Mouse (Mus musculus): Measurements from ENCODE around the gene Hcfc1. TPM values are rescaled to one million over a fixed set of nuclear protein-coding genes. Genes with fewer than 3 reads are reported as not detected.

Hcfc1 gene
- polyA plus RNA-seq (2016; fragmentation: Nextera tagmentation; extraction: Ambion mirVana): 87.7 and 88.4 TPM in 2 replicates

DNA sequence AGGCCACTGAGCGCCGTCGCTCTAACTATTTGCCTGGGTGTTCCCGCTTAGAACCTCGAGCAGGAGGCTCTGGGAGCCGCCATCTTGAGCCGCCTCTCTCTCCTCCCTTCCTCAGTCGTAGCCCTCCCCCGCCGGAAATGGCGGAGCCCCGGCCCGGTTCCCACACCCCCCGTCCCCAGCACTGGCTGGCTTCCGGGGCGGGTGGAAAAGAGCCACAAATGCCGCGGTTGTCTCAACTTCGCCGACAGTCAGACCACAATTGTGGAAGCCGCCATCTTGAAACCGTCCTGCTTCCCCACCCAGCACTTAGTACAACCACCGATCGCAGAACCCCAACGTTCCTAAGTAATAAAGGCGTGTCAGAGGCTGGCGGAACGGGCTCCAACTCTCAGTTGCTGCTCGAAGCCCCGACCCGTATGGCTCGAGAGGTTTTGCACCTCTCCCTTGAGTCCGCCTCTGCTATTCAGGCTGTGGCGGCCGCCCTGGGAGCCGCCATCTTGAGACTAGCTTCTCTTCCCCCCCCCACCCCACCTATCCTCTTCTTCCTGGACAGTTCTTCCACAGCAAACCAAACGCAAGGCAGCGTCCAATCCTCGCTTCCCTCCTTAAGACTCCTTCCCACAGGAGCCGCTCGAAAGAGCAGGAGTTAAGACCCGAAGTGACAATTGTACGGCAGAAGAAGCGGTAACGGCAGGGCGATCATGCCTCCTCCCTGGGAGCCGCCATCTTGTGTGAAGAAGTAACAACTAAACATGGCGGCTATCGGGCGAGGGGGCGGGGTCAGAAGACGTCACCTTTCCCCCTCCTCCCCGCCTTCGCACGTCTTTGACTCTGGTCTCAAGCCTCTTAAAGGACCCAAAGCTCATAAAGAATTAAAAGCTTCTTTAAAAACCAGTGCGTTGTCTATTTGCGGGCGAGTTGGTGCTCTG is at the start of gene Hcfc1:
Gene Hcfc1, minus strand, starts transcription at position 110 of the 929 bp plus-strand sequence.
- H3K36me3 ChIP-seq: peaks cover 29% of the 10 kb centered on the region
- DNase-seq (ENCODE audit: low spot score): peak; percentile 86

DNA sequence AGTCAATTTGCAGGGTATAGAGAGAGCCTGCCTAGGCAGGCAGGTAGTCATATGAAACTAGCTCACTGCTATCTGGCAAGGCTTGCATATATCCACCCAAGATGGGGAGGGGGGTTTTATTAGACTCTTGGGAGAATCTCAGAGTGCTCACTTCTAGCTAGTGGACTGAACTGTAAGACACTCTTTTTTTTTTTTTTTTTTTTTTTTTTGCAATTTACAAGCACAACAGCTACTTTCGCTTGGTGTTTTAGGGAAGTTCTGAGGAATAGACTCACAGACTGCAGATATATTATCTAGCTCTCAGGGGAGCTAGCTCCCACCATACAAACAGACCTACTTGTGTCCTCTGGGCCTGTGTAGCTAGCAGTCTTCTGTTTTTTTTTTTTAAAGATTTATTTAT is 48.4 kb upstream of the Hcfc1 start:
- H3K27me3 ChIP-seq (ENCODE audit: low read depth, poor library complexity, severe bottlenecking): peaks cover 48% of the 10 kb centered on the region
- H3K27ac ChIP-seq: no peak overlapping the region
- no peak for DNase-seq (ENCODE audit: low spot score)
- no peaks in the 10 kb centered on the region for H3K9me3 ChIP-seq (replicated peaks)
- H3K4me1 ChIP-seq: no peaks in the 10 kb centered on the region
- H3K36me3 ChIP-seq: peaks cover 37% of the 10 kb centered on the region
- 100% methylated on average over 1 of the region's 1 CpGs for WGBS
- H3K4me3 ChIP-seq: no peak overlapping the region

More for the DNA sequence above, at the start of gene Hcfc1:
- peak within 1 kb of the TSS; percentile 95 for H3K27ac ChIP-seq
- WGBS: 12% methylated on average over 58 of the region's 58 CpGs
- H3K27me3 ChIP-seq (ENCODE audit: low read depth, poor library complexity, severe bottlenecking): peaks cover 71% of the 10 kb centered on the region
- H3K4me1 ChIP-seq: peaks cover 10% of the 10 kb centered on the region
- peak within 1 kb of the TSS; percentile 66 for H3K4me3 ChIP-seq
- no peaks in the 10 kb centered on the region for H3K9me3 ChIP-seq (replicated peaks)

DNA sequence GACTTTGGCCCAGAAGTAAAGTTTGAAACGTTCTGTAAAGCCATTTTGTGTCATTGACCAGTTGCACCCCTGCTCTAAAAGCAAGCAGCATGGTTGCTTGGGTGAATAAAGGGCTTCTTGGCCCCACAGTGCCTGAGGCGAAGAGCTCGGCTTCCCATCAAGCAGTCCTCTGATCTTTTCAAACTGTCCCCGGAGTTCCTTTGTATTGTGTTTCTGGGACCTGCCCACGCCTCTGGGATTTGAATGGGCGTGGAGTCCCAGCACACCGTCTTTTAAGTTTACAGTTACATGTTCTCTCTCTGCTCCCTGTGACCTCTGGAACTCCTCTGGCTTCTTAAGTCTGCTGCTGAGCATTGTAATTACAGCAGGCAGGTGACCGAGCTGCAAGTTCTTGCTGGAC is 41.9 kb upstream of the Hcfc1 start:
- H3K27ac ChIP-seq: no peak overlapping the region

DNA sequence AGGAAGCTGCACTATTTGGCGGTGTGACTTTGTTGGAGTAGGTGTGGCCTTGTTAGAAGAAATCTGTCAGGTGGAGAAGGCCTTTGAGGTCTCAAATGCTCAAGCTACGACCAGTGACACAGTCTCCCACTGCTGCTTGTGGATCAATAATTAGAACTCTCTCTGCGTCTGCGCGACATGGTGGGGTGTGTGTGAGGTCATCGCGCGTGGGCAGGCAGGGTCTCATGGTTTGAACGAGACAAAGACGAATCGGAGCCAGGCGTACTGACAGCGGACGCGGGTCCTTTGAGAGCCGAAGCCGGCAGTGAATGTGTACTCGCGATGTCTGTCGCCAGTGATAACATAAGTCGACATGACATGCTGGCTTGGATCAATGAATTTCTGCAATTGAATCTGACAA is 40.2 kb upstream of the Hcfc1 start:
- no peak overlapping the region for H3K27ac ChIP-seq
- peaks cover 12% of the 10 kb centered on the region for H3K27me3 ChIP-seq (ENCODE audit: low read depth, poor library complexity, severe bottlenecking)
- no peaks in the 10 kb centered on the region for H3K36me3 ChIP-seq
- no peak overlapping the region for H3K4me3 ChIP-seq
- DNase-seq (ENCODE audit: low spot score): no peak
- 89% methylated on average over 21 of the region's 21 CpGs for WGBS
- no peaks in the 10 kb centered on the region for H3K9me3 ChIP-seq (replicated peaks)
- H3K4me1 ChIP-seq: no peaks in the 10 kb centered on the region

More for the DNA sequence above, 41.9 kb upstream of the Hcfc1 start:
- peaks cover 14% of the 10 kb centered on the region for H3K27me3 ChIP-seq (ENCODE audit: low read depth, poor library complexity, severe bottlenecking)
- H3K36me3 ChIP-seq: no peaks in the 10 kb centered on the region
- H3K4me1 ChIP-seq: no peaks in the 10 kb centered on the region
- H3K9me3 ChIP-seq (replicated peaks): no peaks in the 10 kb centered on the region
- H3K4me3 ChIP-seq: no peak overlapping the region
- DNase-seq (ENCODE audit: low spot score): no peak
- WGBS: 47% methylated on average over 8 of the region's 8 CpGs

DNA sequence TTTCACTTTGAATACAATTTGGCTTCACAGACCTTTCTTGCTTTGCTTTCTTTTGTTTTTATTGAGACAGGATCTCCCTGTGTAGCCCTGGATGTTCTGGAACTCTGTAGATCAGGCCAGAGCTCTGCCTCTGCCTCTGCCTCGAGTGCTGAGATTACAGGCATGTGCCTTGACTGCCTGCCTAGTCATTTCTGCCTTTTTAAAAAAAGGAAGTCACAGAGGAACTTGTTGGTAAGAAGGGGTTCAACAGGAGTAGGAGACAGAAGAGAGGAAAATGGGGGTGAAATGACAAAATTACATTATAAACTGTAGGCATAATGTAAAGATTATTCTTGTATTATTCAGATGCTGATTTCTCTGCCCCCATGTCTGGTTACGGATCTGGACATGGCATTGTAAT is 37.5 kb upstream of the Hcfc1 start:
- no peak overlapping the region for H3K27ac ChIP-seq
- H3K9me3 ChIP-seq (replicated peaks): no peaks in the 10 kb centered on the region
- 76% methylated on average over 2 of the region's 2 CpGs for WGBS
- no peaks in the 10 kb centered on the region for H3K36me3 ChIP-seq
- H3K4me3 ChIP-seq: no peak overlapping the region
- DNase-seq (ENCODE audit: low spot score): no peak
- H3K27me3 ChIP-seq (ENCODE audit: low read depth, poor library complexity, severe bottlenecking): peaks cover 22% of the 10 kb centered on the region
- peaks cover 8% of the 10 kb centered on the region; the same call in 1 of the 2 replicates for H3K4me1 ChIP-seq

DNA sequence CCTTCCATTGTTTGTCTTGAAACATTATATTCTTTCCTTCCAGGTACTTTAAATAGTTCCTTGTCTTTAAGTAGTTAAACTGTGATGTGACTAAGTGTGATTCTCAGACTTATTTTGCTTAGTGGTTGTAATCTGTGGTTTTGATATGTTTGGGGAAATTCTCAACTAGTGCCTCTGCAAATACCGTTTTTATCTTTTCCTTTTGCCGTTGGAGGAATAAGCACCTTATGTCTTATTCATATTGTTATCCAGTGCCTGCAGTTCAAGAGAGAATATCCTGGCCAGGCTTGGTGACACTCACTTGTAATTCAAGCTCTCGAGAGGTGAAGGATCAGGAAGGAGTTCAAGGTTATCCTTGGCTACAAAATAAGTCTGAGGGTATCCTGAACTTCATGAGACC is 34.9 kb upstream of the Hcfc1 start:
- Histone ChIP-seq H3K27ac (no peak overlapping the region), H3K4me3 (no peak overlapping the region), H3K36me3 (no peaks in the 10 kb centered on the region), H3K9me3 (replicated peaks) (no peaks in the 10 kb centered on the region), H3K4me1 (peaks cover 8% of the 10 kb centered on the region; the same call in 1 of the 2 replicates), H3K27me3 (ENCODE audit: low read depth, poor library complexity, severe bottlenecking) (peaks cover 15% of the 10 kb centered on the region; the same call in 1 of the 2 replicates)
- no peak for DNase-seq (ENCODE audit: low spot score)
- WGBS: 91% methylated on average over 3 of the region's 3 CpGs

DNA sequence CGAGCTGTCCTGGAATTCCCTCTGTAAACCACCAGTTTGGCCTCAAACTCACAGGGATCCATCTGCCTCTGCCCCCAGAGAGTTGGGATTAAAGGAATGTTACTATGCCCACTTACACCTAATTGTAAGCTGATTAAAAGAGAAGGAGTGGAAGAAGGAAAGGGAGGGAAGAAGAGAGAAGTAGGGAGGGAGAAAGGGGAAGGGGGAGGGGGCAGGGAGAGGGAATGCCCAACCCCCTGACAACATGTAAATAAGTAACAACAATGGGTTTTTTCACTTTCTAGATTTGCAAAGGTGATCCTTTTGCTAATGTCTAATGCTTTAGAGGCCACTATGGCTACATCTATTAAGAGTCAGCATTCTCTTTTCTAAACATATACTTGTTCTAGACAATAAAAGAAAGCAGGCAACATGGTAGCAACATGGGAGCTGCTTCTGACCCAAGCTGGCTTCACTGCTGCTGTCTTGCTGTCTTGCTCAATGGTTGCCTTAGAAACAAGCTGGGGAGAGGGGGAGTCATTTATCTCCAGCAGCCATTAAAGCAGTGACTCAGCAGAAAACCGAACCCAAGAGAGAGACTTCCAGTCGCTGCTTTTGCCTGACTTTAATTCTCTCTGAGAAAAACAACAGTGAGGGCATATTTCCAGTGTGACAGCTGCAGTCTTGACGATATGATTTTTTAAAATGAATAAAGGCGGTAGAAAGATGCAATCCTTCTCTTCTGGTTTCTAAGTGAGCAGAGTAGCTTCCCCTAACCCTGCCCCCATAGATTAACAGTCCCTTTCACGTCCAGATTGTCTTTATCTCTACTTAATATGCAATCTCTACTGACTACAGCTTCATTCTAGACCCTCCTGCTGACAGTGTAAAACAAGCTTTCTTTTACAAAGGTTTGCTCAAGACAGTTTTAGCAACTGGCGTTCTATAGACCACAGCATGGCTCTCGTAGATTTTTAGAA is 33.0 kb upstream of the Hcfc1 start:
- Histone ChIP-seq H3K36me3 (no peaks in the 10 kb centered on the region), H3K9me3 (replicated peaks) (no peaks in the 10 kb centered on the region), H3K4me3 (no peak overlapping the region), H3K27me3 (ENCODE audit: low read depth, poor library complexity, severe bottlenecking) (peaks cover 15% of the 10 kb centered on the region; the same call in 1 of the 2 replicates), H3K4me1 (peaks cover 8% of the 10 kb centered on the region; the same call in 1 of the 2 replicates), H3K27ac (0 out of 2 replicates have a peak overlapping the region, but pooled peaks have one; percentile 19)
- WGBS: 40% methylated on average over 8 of the region's 8 CpGs
- DNase-seq (ENCODE audit: low spot score): peak; percentile 32

DNA sequence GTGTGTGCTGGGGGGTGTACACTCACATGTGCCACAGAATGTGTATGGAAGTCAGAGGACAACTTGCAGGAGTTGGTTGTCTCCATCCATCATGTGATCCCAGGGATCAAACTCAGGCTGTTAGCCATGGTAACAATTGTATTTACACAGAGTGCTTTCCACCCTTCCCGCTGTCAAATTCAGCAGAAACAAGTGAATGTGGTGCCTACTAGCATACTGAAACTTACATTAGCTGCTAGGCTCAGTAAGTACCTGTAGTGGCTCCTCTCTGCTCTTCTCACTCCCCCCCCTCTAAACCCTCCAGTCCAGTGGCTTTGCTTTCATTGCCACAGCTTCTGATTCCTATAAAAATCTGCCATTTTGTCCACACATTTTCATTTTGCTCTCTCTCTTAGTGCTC is 11.6 kb upstream of the Hcfc1 start:
- Histone ChIP-seq H3K27ac (no peak overlapping the region), H3K9me3 (replicated peaks) (no peaks in the 10 kb centered on the region), H3K4me1 (no peaks in the 10 kb centered on the region), H3K36me3 (no peaks in the 10 kb centered on the region), H3K4me3 (no peak overlapping the region), H3K27me3 (ENCODE audit: low read depth, poor library complexity, severe bottlenecking) (peaks cover 34% of the 10 kb centered on the region; the same call in 1 of the 2 replicates)
- DNase-seq (ENCODE audit: low spot score): no peak
- WGBS: 78% methylated on average over 1 of the region's 1 CpGs

DNA sequence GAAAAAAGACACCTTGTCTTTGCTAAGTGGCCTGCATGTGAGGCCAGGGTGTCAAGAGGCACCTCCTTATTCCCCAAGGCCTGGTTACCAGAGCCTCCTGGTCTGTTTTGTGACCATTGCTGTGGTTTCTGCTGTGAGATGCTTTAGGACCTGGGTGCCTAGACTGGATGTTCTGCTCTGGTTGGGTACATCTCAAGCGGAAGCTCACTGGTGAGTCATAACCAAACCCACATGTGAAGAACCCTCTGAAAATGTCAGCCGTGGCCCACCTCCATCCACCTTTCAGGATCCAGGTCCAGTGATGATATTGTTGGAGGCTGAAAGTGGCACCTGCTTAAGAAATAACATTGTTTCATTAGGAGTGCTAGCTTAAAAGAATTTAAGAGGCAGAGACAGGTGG is 10.1 kb upstream of the Hcfc1 start:
- no peaks in the 10 kb centered on the region for H3K9me3 ChIP-seq (replicated peaks)
- 89% methylated on average over 2 of the region's 2 CpGs for WGBS
- no peaks in the 10 kb centered on the region for H3K36me3 ChIP-seq

DNA sequence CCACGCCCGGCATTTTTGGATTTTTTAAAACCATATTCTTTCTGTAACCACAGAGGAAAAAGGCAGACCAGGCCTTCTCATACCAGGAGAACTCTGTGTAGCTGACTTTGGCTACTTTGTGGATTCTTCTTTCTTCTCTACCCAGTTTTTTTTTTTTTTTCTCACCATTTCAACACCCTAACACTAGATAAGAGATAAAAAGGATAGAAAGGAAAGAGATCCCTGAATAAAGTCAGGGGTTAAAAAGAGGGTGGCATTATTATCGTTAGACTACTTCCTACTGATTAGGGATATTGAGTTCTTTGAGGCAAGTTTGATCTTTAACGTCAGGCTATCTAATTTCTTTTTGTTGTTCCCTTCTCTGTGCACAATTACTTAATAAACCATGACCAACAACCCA is 6.6 kb upstream of the Hcfc1 start:
- whole genome bisulfite sequencing: 84% methylated on average over 4 of the region's 4 CpGs
- H3K4me3 ChIP-seq: no peak overlapping the region
- DNase-seq (ENCODE audit: low spot score): no peak

More for the DNA sequence above, 10.1 kb upstream of the Hcfc1 start:
- Histone ChIP-seq H3K27me3 (ENCODE audit: low read depth, poor library complexity, severe bottlenecking) (peaks cover 34% of the 10 kb centered on the region; the same call in 1 of the 2 replicates), H3K4me3 (no peak overlapping the region), H3K27ac (no peak overlapping the region), H3K4me1 (no peaks in the 10 kb centered on the region)
- DNase-seq (ENCODE audit: low spot score): no peak

DNA sequence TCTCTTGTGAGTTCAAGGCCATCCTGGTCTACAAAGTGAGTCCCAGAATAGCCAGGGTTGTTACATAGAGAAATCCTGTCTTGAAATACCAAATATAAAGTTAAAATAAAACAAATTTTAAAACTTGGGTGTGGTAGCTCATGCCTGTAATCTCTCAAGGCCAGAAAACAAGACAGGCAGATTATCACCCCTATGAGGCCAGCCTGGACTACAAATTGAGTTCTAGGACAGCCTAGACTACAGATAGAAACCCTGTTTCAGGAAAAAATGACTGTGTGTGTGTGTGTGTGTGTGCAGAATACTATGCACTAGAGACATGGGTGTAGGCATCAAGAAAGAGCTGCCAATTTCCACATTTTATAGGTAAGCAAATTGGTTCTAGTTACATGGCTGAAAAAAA is 4.6 kb upstream of the Hcfc1 start:
- no peaks in the 10 kb centered on the region for H3K9me3 ChIP-seq (replicated peaks)
- no peaks in the 10 kb centered on the region for H3K4me1 ChIP-seq
- DNase-seq (ENCODE audit: low spot score): no peak
- H3K4me3 ChIP-seq: no peak overlapping the region
- H3K36me3 ChIP-seq: no peaks in the 10 kb centered on the region
- no peak overlapping the region for H3K27ac ChIP-seq
- H3K27me3 ChIP-seq (ENCODE audit: low read depth, poor library complexity, severe bottlenecking): peaks cover 50% of the 10 kb centered on the region

More for the DNA sequence above, 6.6 kb upstream of the Hcfc1 start:
- no peaks in the 10 kb centered on the region for H3K36me3 ChIP-seq
- H3K9me3 ChIP-seq (replicated peaks): no peaks in the 10 kb centered on the region
- H3K4me1 ChIP-seq: no peaks in the 10 kb centered on the region
- H3K27ac ChIP-seq: no peak overlapping the region
- H3K27me3 ChIP-seq (ENCODE audit: low read depth, poor library complexity, severe bottlenecking): peaks cover 34% of the 10 kb centered on the region

DNA sequence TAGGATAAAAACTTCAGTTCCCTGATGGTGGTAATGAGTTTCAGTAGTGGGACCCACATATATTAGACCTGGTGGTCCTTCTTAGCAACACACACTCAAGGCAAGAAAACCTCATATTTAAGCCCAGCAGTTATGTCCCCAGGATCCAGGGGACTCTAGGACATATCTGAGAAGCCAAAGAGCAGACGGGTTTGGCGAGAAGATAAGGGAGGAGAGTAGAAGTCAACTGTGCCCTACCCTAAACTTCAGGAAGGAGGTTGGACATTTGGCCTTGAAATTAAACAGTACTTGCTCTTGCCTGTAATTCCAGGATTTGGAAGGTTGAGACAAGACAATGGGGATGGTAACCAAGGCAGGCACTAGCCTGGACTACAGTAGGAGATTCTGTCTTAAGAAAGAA is 3.6 kb upstream of the Hcfc1 start:
- no peak for DNase-seq (ENCODE audit: low spot score)
- peaks cover 54% of the 10 kb centered on the region for H3K27me3 ChIP-seq (ENCODE audit: low read depth, poor library complexity, severe bottlenecking)
- 85% methylated on average over 2 of the region's 2 CpGs for WGBS
- H3K4me1 ChIP-seq: no peaks in the 10 kb centered on the region
- H3K4me3 ChIP-seq: no peak overlapping the region
- no peaks in the 10 kb centered on the region for H3K36me3 ChIP-seq
- H3K27ac ChIP-seq: no peak overlapping the region
- H3K9me3 ChIP-seq (replicated peaks): no peaks in the 10 kb centered on the region

All from limb, embryonic 10.5 days (tissue).